Mouse (Mus musculus) erythroblast, embryonic 14.5 days (primary cell): ENCODE results near the gene Pdhx. TPM values are rescaled to one million over a fixed set of nuclear protein-coding genes. Genes with fewer than 3 reads are reported as not detected.

Experiments used
- H3K27me3 ChIP-seq: 2 replicates; pipeline ENCODE4 v1.6.1; 2012; ENCODE audit warnings: inconsistent platforms; ENCODE audit not compliant: control insufficient read depth
- H3K36me3 ChIP-seq: 2 replicates; pipeline ENCODE4 v1.6.1; 2012; ENCODE audit warnings: mild to moderate bottlenecking, inconsistent platforms; ENCODE audit not compliant: control insufficient read depth
- H3K4me1 ChIP-seq: 2 replicates; pipeline ENCODE4 v1.6.1; 2012; ENCODE audit warnings: inconsistent platforms; ENCODE audit not compliant: control insufficient read depth
- H3K4me3 ChIP-seq: replicated peaks from 2 replicates; pipeline ENCODE3; 2012; ENCODE audit warnings: moderate library complexity, mild to moderate bottlenecking, inconsistent platforms
- H3K9me3 ChIP-seq: 2 replicates; pipeline ENCODE4 v1.6.1; 2012; ENCODE audit warnings: low read length, inconsistent platforms, mixed read lengths; ENCODE audit not compliant: control insufficient read depth
- GATA1 ChIP-seq: IDR thresholded peaks from 2 replicates; pipeline ENCODE4 v1.6.1; 2012; ENCODE audit warnings: low read length, inconsistent platforms, mixed read lengths
- TAL1 ChIP-seq: IDR thresholded peaks from 3 replicates; pipeline ENCODE4 v1.6.1; 2012; ENCODE audit warnings: low read length, inconsistent platforms, mixed read lengths
- polyA plus RNA-seq: library from polyadenylated mRNA; stranded (reverse); fragments of >175 nt; gene quantifications from 2 replicates; pipeline ENCODE4 v1.2.3, GENCODE M21; 2012

The Pdhx gene
- polyA plus RNA-seq, 1 experiment: 0.39 TPM

DNA sequence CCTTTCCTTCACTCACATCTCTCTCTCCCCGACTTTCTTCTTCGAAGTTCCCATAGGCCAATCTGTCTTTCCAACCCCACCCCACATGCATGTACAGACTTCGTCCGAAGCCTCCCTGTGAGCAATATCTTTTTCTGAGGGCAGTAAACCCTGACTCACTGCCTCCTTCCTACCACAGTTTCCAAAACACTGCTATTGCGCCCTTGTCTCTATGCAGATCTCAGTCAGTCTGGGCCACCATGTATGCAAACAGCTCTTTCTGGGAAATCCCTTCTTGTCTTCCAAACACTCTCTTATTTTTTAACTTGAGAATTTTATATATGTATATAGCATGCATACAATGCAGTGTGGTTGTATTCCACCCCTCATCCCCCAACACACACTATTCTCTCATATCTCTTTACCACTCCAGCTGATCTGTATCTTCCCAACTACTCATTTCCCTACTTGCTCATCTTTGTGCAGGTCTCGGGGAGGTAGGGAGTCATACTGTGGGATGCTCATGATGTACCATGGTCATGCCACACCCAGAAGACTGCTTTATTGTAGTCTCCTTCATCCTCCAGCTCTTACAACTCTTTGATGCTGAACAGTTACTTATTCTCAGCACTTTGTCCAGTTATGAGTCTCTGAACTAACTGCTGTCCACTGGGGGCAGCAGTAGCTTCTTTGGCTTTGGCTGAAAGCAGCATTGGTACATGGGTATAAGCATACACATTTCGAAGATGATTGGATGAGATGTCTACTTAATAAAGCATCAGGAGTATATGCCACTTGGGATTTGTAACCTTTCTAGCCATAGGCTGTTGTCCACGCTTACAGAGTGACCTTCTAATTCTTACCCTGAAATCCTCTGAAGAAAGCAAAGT lies 91.6 kb downstream of the Pdhx start:
- H3K9me3 ChIP-seq: no peaks in the 10 kb centered on the region
- H3K4me3 ChIP-seq: no peak overlapping the region
- TF ChIP-seq TAL1 (no peak), GATA1 (no peak)
- H3K36me3 ChIP-seq: no peaks in the 10 kb centered on the region
- H3K27me3 ChIP-seq: no peaks in the 10 kb centered on the region
- no peaks in the 10 kb centered on the region for H3K4me1 ChIP-seq

DNA sequence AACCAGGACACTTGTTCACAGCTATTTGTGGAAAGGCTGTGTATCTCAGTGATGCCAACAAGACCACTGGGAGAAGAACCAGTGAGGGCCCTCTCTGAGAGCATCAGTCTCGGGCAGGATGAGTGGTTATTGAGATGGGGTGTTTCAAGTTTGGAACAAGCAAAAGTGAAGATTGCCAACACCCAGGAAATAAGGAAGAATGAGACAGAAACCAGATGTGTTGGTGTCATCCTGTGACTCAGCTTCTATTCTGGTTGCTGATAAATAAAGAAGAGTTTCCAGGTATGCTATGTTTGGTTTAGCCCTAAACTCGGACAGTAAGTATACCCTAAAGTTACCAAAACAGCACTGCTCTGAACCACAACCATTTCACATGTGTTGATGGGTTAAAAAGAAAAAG lies 92.4 kb downstream of the Pdhx start:
- Histone ChIP-seq H3K36me3 (no peaks in the 10 kb centered on the region), H3K9me3 (no peaks in the 10 kb centered on the region), H3K4me1 (no peaks in the 10 kb centered on the region), H3K27me3 (no peaks in the 10 kb centered on the region), H3K4me3 (no peak overlapping the region)
- TF ChIP-seq GATA1: no peak
- TF ChIP-seq TAL1: no peak

DNA sequence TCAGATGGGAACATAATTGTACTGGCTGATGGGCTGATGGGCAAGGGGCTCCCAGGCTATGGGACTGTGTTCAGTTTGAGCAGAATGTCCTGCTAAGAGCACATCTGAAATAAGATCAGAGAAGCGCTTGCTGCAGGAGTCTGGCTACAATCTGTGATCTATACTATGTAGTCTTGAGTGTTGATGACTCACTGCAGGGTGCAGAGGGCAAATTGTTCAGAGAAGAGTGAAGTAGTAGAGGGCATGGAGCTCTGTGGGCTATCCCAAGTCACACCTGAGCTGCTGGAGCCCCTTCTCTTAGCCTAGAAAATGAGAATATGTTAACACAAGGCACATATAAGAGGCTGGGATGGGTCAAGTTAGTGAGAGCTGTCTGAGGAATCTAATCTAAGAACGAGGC lies 93.8 kb downstream of the Pdhx start:
- no peak overlapping the region for H3K4me3 ChIP-seq
- no peaks in the 10 kb centered on the region for H3K9me3 ChIP-seq
- TF ChIP-seq GATA1 (no peak), TAL1 (no peak)
- no peaks in the 10 kb centered on the region for H3K36me3 ChIP-seq
- no peaks in the 10 kb centered on the region for H3K4me1 ChIP-seq
- H3K27me3 ChIP-seq: no peaks in the 10 kb centered on the region

DNA sequence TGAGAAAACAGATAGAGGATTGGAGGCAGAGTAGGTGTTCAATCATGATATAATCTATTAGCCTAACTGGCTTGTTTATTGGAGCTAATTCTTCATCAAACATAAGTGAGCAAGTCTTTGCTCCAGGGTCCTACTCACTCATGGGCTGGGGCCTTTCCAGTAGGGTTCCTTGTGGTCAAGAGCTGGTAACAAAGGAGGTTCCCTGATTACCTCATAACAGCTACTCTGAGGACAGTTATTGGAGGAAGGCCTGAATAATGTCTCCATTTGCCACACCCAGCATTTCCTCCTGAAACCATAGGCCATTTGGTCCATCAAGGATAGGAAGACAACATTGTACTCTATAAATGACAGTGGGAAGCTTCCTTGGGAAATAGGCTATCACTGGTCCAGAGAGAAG lies 94.2 kb downstream of the Pdhx start:
- TF ChIP-seq GATA1 (no peak), TAL1 (no peak)
- Histone ChIP-seq H3K36me3 (no peaks in the 10 kb centered on the region), H3K9me3 (no peaks in the 10 kb centered on the region), H3K4me1 (no peaks in the 10 kb centered on the region), H3K27me3 (no peaks in the 10 kb centered on the region), H3K4me3 (no peak overlapping the region)

DNA sequence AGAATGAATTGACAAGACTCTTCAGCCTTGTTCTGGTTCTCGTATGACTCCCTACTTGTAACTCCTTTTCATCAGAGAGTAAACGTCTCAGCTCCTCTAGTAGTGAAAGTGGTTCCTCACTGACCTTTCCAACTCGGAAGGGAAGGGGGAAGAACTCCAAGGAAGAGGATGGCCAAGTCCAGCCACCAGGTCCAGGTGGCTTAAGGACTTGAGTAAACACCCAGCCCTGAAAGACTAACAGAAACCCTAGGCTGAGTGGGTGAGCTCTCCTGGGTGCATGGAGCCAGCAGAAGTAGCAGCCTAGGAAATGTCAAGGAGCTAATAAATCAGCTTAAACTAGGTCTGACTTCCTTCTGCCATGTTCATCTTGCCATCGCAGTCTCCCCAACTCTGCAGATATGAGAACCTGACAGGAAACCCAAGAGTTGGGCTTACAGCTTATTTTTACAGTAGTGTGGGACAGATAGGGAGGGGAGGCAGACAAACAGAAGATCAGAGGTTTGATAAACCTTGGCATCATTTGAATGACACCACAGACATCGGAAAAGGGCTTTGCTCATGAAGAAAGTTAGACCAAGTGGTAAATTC lies 97.9 kb downstream of the Pdhx start:
- no peak overlapping the region for H3K4me3 ChIP-seq
- no peaks in the 10 kb centered on the region for H3K27me3 ChIP-seq
- no peaks in the 10 kb centered on the region for H3K36me3 ChIP-seq
- H3K4me1 ChIP-seq: no peaks in the 10 kb centered on the region
- H3K9me3 ChIP-seq: no peaks in the 10 kb centered on the region
- no peak for TF ChIP-seq TAL1
- TF ChIP-seq GATA1: no peak

DNA sequence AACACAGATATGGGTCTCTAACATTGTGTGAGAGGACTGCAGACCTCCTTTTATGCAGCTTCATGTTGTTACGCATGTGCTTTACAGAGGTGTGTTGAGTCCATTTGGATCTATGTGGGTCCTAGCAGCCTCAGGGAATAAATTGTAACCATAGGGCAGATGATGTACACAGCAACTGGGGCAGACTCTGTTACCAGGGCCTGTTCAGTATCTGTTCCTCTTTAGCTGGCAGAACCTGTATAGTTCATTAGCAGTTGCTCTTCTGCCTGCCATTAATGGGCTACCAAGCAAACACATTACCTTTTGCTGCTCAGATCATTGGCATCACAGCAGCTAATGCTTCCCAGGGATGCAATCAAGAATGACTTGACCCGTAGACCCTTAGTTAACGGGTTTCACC lies 100.2 kb downstream of the Pdhx start:
- TF ChIP-seq TAL1: no peak
- TF ChIP-seq GATA1: no peak
- Histone ChIP-seq H3K4me1 (no peaks in the 10 kb centered on the region), H3K36me3 (no peaks in the 10 kb centered on the region), H3K9me3 (no peaks in the 10 kb centered on the region), H3K4me3 (no peak overlapping the region), H3K27me3 (no peaks in the 10 kb centered on the region)

DNA sequence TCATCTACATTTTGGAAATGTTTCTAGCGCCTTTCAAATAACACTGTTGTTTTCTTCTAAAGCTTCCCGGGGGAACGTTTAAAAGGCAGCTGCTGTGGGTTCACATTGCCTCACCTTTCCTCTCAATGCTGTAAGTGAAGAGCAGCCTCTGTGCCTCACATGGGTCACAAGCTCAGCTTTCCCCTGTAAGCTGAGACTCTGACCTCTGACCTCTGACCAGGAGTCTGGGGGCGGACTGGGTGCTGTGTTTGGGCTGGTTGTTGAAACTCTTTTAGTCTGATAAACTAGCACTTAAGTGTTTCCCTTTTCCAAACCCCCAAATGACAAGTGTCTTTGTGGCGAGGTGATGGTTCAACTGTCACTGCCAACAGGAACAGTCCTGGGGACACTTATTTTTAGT lies 100.7 kb downstream of the Pdhx start:
- Histone ChIP-seq H3K4me3 (no peak overlapping the region), H3K36me3 (no peaks in the 10 kb centered on the region), H3K27me3 (no peaks in the 10 kb centered on the region), H3K4me1 (no peaks in the 10 kb centered on the region), H3K9me3 (no peaks in the 10 kb centered on the region)
- no peak for TF ChIP-seq TAL1
- no peak for TF ChIP-seq GATA1

DNA sequence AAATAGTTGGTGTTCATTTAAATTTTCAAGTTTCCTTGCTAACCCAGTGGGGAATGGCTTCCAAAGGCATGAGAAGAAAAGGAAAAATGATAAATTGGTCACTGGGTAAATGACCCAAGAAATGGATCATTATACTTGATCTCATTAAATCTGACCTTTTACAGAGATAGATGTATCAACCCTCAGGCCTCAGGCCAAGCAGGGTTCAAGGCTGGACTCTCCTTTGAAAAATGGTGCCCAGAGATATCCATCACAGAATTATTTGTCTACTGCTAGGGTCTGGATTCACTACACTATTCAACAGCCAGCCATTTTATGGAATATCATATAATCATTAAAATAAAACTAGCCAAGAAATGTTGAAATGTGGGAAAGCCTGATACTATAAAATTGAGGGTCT lies 101.4 kb downstream of the Pdhx start:
- Histone ChIP-seq H3K4me1 (no peaks in the 10 kb centered on the region), H3K4me3 (no peak overlapping the region), H3K36me3 (no peaks in the 10 kb centered on the region), H3K27me3 (no peaks in the 10 kb centered on the region), H3K9me3 (no peaks in the 10 kb centered on the region)
- TF ChIP-seq TAL1: no peak
- TF ChIP-seq GATA1: no peak

Other genes starting within 250 kb of the Pdhx start
- 0.08 and 0.09 TPM in 2 replicates for gene Cd44, start 171.8 kb downstream of the Pdhx start, polyA plus RNA-seq
- gene Apip, start 162 bp upstream of the Pdhx start, polyA plus RNA-seq: 2.0 and 2.2 TPM in 2 replicates
- 0.04 TPM in 1 of 2 replicates, not detected in the other for gene Ehf, start 229.8 kb upstream of the Pdhx start, polyA plus RNA-seq